In the genomic region with DNA sequence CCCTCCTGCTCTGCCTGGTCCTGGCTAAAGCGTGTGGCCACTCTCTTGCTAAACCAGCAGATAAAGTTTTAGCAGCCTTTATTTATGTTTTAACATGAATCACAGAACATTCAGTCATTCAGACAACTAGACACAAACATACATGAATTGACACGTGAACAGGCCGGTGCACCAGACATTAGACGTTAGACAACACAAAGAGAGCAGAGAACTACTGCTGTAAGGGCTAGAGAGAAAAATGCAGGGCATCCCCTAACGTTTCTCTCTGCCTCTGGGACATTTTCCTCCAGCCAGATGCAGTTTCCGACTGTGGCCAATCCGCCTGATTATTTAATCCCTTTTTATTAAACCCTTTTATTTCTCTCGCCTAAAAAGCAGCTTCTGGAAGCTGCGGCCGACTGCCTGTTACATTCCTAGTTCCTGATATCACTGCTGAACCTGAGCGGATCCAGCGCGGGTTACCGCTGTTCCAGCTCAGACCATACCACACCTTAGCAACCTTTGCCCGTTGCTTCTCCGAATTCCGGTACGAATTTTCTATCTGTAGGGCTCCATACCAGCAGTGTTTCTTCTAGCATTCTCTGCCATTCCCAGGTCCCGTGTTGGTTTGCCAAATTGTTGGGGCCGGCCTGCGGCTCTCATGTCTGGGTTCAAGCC, we compare ENCODE assay signal across 10 mouse cellular contexts. TPM values are rescaled to one million over a fixed set of nuclear protein-coding genes. Genes with fewer than 3 reads are reported as not detected.
A peak's percentile ranks its signal among the peaks of the same experiment; 100 is the strongest.
DNase-seq lines count a peak whose midpoint lies in the region; ATAC-seq lines count a peak whose summit lies in the region.
"Had no signal": no experiment of that assay in that cellular context is flagged by ENCODE, and none has a peak within 500 bp of the region (broad histone marks: within the 10 kb centered on the region; RNA-seq: fewer than 3 reads in every experiment).

No protein-coding gene starts in this region.

- no peaks in the 10 kb centered on the region for H3K36me3 ChIP-seq in heart, embryonic 15.5 days
- H3K36me3 ChIP-seq in embryonic facial prominence, embryonic 15.5 days, result no peaks in the 10 kb centered on the region
- no peaks in the 10 kb centered on the region for H3K36me3 ChIP-seq in midbrain, embryonic 14.5 days (ENCODE audit: control insufficient read depth, insufficient read depth, low read length)
- H3K36me3 ChIP-seq: G1E had no signal

- H3K4me2 ChIP-seq in heart, embryonic 15.5 days, result peak overlapping the region; percentile 43
- peak overlapping the region; percentile 21; the same call in 1 of the 2 replicates for H3K4me2 ChIP-seq in embryonic facial prominence, embryonic 15.5 days (replicated peaks)
- peak overlapping the region; percentile 33 for H3K4me2 ChIP-seq in midbrain, embryonic 14.5 days (ENCODE audit: low read length)

- ATAC-seq in heart, embryonic 15.5 days (replicated peaks; ENCODE audit: insufficient number of reproducible peaks, insufficient read depth, low FRiP score, low read depth), result no peak
- no peak for ATAC-seq in embryonic facial prominence, embryonic 15.5 days (ENCODE audit: insufficient number of reproducible peaks, low FRiP score, low TSS enrichment, low read depth)
- no peak for ATAC-seq in midbrain, embryonic 14.5 days (ENCODE audit: low FRiP score, low TSS enrichment)

- H3K9ac ChIP-seq in heart, embryonic 15.5 days, result no peak overlapping the region
- no peak overlapping the region for H3K9ac ChIP-seq in embryonic facial prominence, embryonic 15.5 days
- no peak overlapping the region for H3K9ac ChIP-seq in midbrain, embryonic 14.5 days (replicated peaks; ENCODE audit: low read length)

- peaks cover 9% of the 10 kb centered on the region; the same call in 1 of the 2 replicates for H3K4me1 ChIP-seq in heart, embryonic 15.5 days (replicated peaks)
- no peaks in the 10 kb centered on the region for H3K4me1 ChIP-seq in embryonic facial prominence, embryonic 15.5 days
- peaks cover 5% of the 10 kb centered on the region for H3K4me1 ChIP-seq in midbrain, embryonic 14.5 days (ENCODE audit: control insufficient read depth, insufficient read depth, low read length)

- H3K4me3 ChIP-seq in heart, embryonic 15.5 days, result peak overlapping the region; percentile 22
- H3K4me3 ChIP-seq in embryonic facial prominence, embryonic 15.5 days (replicated peaks), result peak overlapping the region; percentile 10; the same call in 1 of the 2 replicates
- no peak overlapping the region for H3K4me3 ChIP-seq in midbrain, embryonic 14.5 days (replicated peaks; ENCODE audit: low read depth, low read length)

- no peaks in the 10 kb centered on the region for H3K9me3 ChIP-seq in heart, embryonic 15.5 days (replicated peaks)
- H3K9me3 ChIP-seq in embryonic facial prominence, embryonic 15.5 days (replicated peaks), result no peaks in the 10 kb centered on the region
- H3K9me3 ChIP-seq in midbrain, embryonic 14.5 days (ENCODE audit: control insufficient read depth, low read length), result no peaks in the 10 kb centered on the region
- H3K9me3 ChIP-seq: G1E had no signal

- no peak for DNase-seq in heart, postnatal 10 days
- DNase-seq in kidney, postnatal 25 days, result peak; percentile 32 to 56
- peak; percentile 36 for DNase-seq in midbrain, embryonic 14.5 days
- DNase-seq in adrenal gland, postnatal 25 days, result no peak
- DNase-seq in layer of hippocampus, adult 11-12 months (ENCODE audit: low spot score), result no peak
- DNase-seq in layer of hippocampus, postnatal 14 days (ENCODE audit: low spot score in 2 of 2), result no peak
- DNase-seq: cerebellum, adult 8-10 months had no signal

- H3K27ac ChIP-seq in heart, embryonic 15.5 days, result no peak overlapping the region
- 0 out of 2 replicates have a peak overlapping the region, but pooled peaks have one; percentile 11 for H3K27ac ChIP-seq in embryonic facial prominence, embryonic 15.5 days (replicated peaks)
- no peak overlapping the region for H3K27ac ChIP-seq in midbrain, embryonic 14.5 days (replicated peaks; ENCODE audit: low read depth, low read length)

- H3K27me3 ChIP-seq in heart, embryonic 15.5 days, result no peaks in the 10 kb centered on the region
- no peaks in the 10 kb centered on the region for H3K27me3 ChIP-seq in embryonic facial prominence, embryonic 15.5 days
- no peaks in the 10 kb centered on the region for H3K27me3 ChIP-seq in midbrain, embryonic 14.5 days (ENCODE audit: control insufficient read depth, insufficient read depth, low read length)

- intact Hi-C loops in heart, postnatal 10 days (cut with DNase I), result no loop called here

- 19% methylated on average over 21 of the region's 21 CpGs for whole genome bisulfite sequencing in heart, embryonic 15.5 days
- WGBS in embryonic facial prominence, embryonic 15.5 days, result 18% methylated on average over 21 of the region's 21 CpGs
- 26% methylated on average over 21 of the region's 21 CpGs for WGBS in midbrain, embryonic 14.5 days

RNA-seq across cellular contexts. Expression of gene Acnat1, which starts 6.5 kb away (rescaled TPM):
- not detected in 2 replicates for polyA plus RNA-seq in heart, embryonic 15.5 days (2015; fragmentation: Nextera tagmentation; extraction: Ambion mirVana)
- not detected for total RNA-seq in heart, postnatal 10 days (2021)
- 0.15 and 0.45 TPM in 2 replicates for polyA plus RNA-seq in embryonic facial prominence, embryonic 15.5 days (2015; fragmentation: Nextera tagmentation; extraction: Ambion mirVana)
- polyA plus RNA-seq in midbrain, embryonic 14.5 days (2014; fragmentation: Nextera tagmentation; extraction: Ambion mirVana), result not detected in 2 replicates
- total RNA-seq in adrenal gland, postnatal 25 days (2021), result 2.9 and 3.0 TPM in 2 replicates
- under 1 TPM in 1 of 2 experiments, not detected in 1; 0.32 TPM for total RNA-seq in layer of hippocampus, postnatal 14 days (2021)
- total RNA-seq: G1E had no signal
- polyA plus RNA-seq: G1E had no signal

RNA-seq across cellular contexts. Expression of gene Baat, which starts 26.1 kb away (rescaled TPM):
- not detected in 2 replicates for polyA plus RNA-seq in heart, embryonic 15.5 days (2015; fragmentation: Nextera tagmentation; extraction: Ambion mirVana)
- under 1 TPM in 1 of 2 experiments, not detected in 1; 0.12 TPM for total RNA-seq in heart, postnatal 10 days (2021)
- polyA plus RNA-seq in embryonic facial prominence, embryonic 15.5 days (2015; fragmentation: Nextera tagmentation; extraction: Ambion mirVana), result 0.22 TPM in 1 of 2 replicates, not detected in the other
- 0.12 and 0.17 TPM in 2 replicates for polyA plus RNA-seq in midbrain, embryonic 14.5 days (2014; fragmentation: Nextera tagmentation; extraction: Ambion mirVana)
- total RNA-seq in adrenal gland, postnatal 25 days (2021), result 0.21 and 2.7 TPM in 2 replicates
- under 1 TPM in 1 of 2 experiments, not detected in 1; 0.26 TPM for total RNA-seq in layer of hippocampus, postnatal 14 days (2021)
- total RNA-seq: G1E had no signal
- polyA plus RNA-seq: G1E had no signal

RNA-seq across cellular contexts. Expression of gene Mrpl50, which starts 40.7 kb away (rescaled TPM):
- 52.9 and 61.3 TPM in 2 replicates for polyA plus RNA-seq in heart, embryonic 15.5 days (2015; fragmentation: Nextera tagmentation; extraction: Ambion mirVana)
- 10 to 100 TPM; 37.3 to 41.7 TPM for total RNA-seq in heart, postnatal 10 days (2021)
- polyA plus RNA-seq in embryonic facial prominence, embryonic 15.5 days (2015; fragmentation: Nextera tagmentation; extraction: Ambion mirVana), result 66.4 and 68.9 TPM in 2 replicates
- 78.4 and 90.0 TPM in 2 replicates for polyA plus RNA-seq in midbrain, embryonic 14.5 days (2014; fragmentation: Nextera tagmentation; extraction: Ambion mirVana)
- total RNA-seq in adrenal gland, postnatal 25 days (2021), result 41.4 and 41.8 TPM in 2 replicates
- 10 to 100 TPM; 33.2 to 35.2 TPM for total RNA-seq in layer of hippocampus, postnatal 14 days (2021)

RNA-seq across cellular contexts. Expression of gene Zfp189, which starts 40.7 kb away (rescaled TPM):
- 5.6 and 7.2 TPM in 2 replicates for polyA plus RNA-seq in heart, embryonic 15.5 days (2015; fragmentation: Nextera tagmentation; extraction: Ambion mirVana)
- total RNA-seq in heart, postnatal 10 days (2021), result 1 to 10 TPM; 5.8 to 8.1 TPM
- 7.5 TPM in 2 replicates for polyA plus RNA-seq in embryonic facial prominence, embryonic 15.5 days (2015; fragmentation: Nextera tagmentation; extraction: Ambion mirVana)
- polyA plus RNA-seq in midbrain, embryonic 14.5 days (2014; fragmentation: Nextera tagmentation; extraction: Ambion mirVana), result 12.9 and 16.1 TPM in 2 replicates
- 6.9 and 7.7 TPM in 2 replicates for total RNA-seq in adrenal gland, postnatal 25 days (2021)
- total RNA-seq in layer of hippocampus, postnatal 14 days (2021), result 10 to 100 TPM; 21.3 to 25.7 TPM

Comparison
In these comparisons a context has a peak if more than half of its experiments do, and no peak if none do; other contexts are left out.
1. DNase-seq: peak in kidney, postnatal 25 days (2 of 2) and midbrain, embryonic 14.5 days (single experiment); none in heart, postnatal 10 days (0 of 2), adrenal gland, postnatal 25 days (single experiment), layer of hippocampus, adult 11-12 months (single experiment) and layer of hippocampus, postnatal 14 days (0 of 2).
2. Peak in every context shown above with its lines, with median percentiles within 50 percentile points of each other: H3K4me2 ChIP-seq.